Mouse (Mus musculus): ENCODE results near the gene Tnfsf13. TPM values are rescaled to one million over a fixed set of nuclear protein-coding genes. Genes with fewer than 3 reads are reported as not detected.

Tnfsf13 gene
- polyA plus RNA-seq, 1 experiment from 2014 or later, result 0.17 TPM

DNA sequence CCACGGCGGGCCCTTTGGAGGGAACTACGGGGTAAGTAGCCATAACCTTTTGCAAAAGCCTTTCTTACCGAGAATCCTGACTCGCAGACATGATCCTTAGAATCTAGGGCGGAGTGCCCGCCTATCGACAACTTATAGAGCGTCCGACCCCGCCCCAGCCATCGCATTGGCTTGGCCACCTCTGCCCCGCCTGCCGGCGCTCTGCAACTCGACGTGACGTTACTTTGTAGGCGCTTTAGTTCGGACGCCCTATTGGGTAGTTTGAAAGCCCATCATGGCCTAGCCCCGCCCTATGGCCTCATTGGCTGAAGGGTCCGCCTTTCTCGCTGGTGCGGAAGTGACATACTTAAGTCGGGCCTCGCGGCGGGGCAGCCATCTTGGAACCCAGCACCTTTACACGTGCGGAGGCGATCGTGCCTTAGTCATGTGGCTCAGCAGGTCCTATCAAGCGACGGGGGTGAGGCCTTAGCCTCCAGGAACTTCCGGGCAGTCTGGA is 13.3 kb downstream of the Tnfsf13 start, which contains the start of gene Eif4a1:
Eif4a1 (minus strand) TSS at position 213 of the 496 bp plus-strand sequence.
- H3K36me3 ChIP-seq (ENCODE audit: control insufficient read depth, insufficient read depth), result peaks cover 64% of the 10 kb centered on the region
- under 1% methylated on average over 36 of the region's 36 CpGs for WGBS (ENCODE audit: insufficient replicate concordance)
- peak; percentile 95 for ATAC-seq (ENCODE audit: low read depth)
- H3K27ac ChIP-seq (ENCODE audit: low read length), result peak within 1 kb of the TSS; percentile 97
- H3K4me3 ChIP-seq (ENCODE audit: low read depth, low read length), result peak within 1 kb of the TSS; percentile 97
- no peaks in the 10 kb centered on the region for H3K9me3 ChIP-seq (replicated peaks; ENCODE audit: control insufficient read depth, low read length)
- H3K9ac ChIP-seq (ENCODE audit: low read depth, low read length), result peak within 1 kb of the TSS; percentile 98
- H3K27me3 ChIP-seq (ENCODE audit: control insufficient read depth, insufficient read depth, low read depth, low read length), result no peaks in the 10 kb centered on the region
- H3K4me2 ChIP-seq (ENCODE audit: low read depth, low read length), result peak within 1 kb of the TSS; percentile 78
- H3K4me1 ChIP-seq (ENCODE audit: control insufficient read depth, low read depth, low read length), result peaks cover 22% of the 10 kb centered on the region

DNA sequence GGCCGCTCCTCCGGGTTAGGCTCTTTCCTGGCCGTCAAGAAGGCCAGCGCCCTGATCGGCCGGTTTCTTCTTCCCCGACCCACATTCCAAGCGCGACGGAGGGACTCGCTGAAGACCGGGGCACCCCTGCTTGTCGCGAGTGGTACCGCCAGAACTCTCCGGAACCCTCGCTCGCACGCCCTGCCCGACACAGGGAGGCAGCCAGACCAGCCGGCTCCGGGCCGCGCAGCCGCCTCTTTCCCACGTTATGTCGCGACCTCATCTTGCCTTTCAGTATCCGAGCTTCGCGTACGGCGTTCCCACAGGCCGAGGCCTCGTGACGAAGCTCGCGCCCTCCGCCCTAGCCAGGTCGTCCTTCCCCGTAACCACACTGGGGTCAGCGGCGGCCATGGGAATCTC is 13.9 kb downstream of the Tnfsf13 start:
- H3K9ac ChIP-seq (ENCODE audit: low read depth, low read length), result peak overlapping the region; percentile 98
- H3K9me3 ChIP-seq (replicated peaks; ENCODE audit: control insufficient read depth, low read length), result no peaks in the 10 kb centered on the region
- H3K4me3 ChIP-seq (ENCODE audit: low read depth, low read length), result peak overlapping the region; percentile 97
- under 1% methylated on average over 43 of the region's 43 CpGs for WGBS (ENCODE audit: insufficient replicate concordance)
- H3K36me3 ChIP-seq (ENCODE audit: control insufficient read depth, insufficient read depth), result peaks cover 63% of the 10 kb centered on the region
- H3K27ac ChIP-seq (ENCODE audit: low read length), result peak overlapping the region; percentile 97
- ATAC-seq (ENCODE audit: low read depth), result no peak
- no peaks in the 10 kb centered on the region for H3K27me3 ChIP-seq (ENCODE audit: control insufficient read depth, insufficient read depth, low read depth, low read length)
- H3K4me1 ChIP-seq (ENCODE audit: control insufficient read depth, low read depth, low read length), result peaks cover 22% of the 10 kb centered on the region
- peak overlapping the region; percentile 78 for H3K4me2 ChIP-seq (ENCODE audit: low read depth, low read length)

DNA sequence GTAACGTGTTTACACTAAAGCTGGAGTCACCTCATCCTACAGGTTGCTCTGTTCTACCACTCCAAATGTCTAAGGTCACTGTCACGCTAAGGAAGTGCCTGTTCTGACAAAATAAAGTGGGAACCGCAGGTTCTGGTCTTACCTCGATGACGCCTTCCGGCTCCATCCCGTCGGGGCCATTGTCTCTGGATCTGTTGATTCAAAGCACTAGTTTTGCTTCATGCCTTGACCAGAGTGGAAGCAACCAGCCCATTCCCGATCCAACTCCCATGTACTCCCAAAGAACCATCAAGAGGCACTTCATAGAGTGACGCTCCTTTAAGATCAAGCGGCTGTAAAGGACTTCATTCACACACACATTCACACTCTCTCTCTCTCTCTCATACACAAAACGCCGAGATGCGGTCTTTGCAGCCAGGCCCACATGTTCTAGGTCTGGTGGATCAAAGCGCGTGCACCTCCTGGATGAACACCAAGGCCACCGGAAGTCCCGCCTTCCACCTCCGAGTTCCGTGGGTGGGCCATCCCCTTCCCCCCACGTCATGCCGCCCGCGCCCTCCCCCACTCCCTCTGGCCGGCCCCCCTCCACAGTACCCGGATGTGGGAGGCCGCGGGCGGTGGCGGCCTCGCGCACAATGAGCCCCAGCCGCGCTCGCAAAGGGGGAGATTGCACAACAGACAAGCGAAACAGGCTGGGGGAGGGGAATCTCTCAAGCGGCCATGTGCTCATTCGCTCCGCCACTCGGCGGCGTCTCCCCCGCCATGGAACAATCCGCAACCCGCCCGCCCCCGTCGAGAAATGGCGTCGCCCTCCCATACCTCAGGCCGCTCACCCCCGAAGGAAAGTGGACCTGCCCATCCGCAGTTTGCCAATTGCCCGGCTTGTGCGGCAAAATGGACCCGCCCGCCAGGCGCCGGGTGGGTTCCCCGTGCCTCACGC is 14.5 kb downstream of the Tnfsf13 start:
- peak; percentile 68 for ATAC-seq (ENCODE audit: low read depth)
- peak overlapping the region; percentile 78 for H3K4me2 ChIP-seq (ENCODE audit: low read depth, low read length)
- H3K27me3 ChIP-seq (ENCODE audit: control insufficient read depth, insufficient read depth, low read depth, low read length), result no peaks in the 10 kb centered on the region
- H3K27ac ChIP-seq (ENCODE audit: low read length), result peak overlapping the region; percentile 97
- H3K9me3 ChIP-seq (replicated peaks; ENCODE audit: control insufficient read depth, low read length), result no peaks in the 10 kb centered on the region
- under 1% methylated on average over 55 of the region's 61 CpGs for WGBS (ENCODE audit: insufficient replicate concordance)
- H3K36me3 ChIP-seq (ENCODE audit: control insufficient read depth, insufficient read depth), result peaks cover 62% of the 10 kb centered on the region
- H3K4me3 ChIP-seq (ENCODE audit: low read depth, low read length), result peak overlapping the region; percentile 97
- peaks cover 22% of the 10 kb centered on the region for H3K4me1 ChIP-seq (ENCODE audit: control insufficient read depth, low read depth, low read length)
- peak overlapping the region; percentile 98 for H3K9ac ChIP-seq (ENCODE audit: low read depth, low read length)

DNA sequence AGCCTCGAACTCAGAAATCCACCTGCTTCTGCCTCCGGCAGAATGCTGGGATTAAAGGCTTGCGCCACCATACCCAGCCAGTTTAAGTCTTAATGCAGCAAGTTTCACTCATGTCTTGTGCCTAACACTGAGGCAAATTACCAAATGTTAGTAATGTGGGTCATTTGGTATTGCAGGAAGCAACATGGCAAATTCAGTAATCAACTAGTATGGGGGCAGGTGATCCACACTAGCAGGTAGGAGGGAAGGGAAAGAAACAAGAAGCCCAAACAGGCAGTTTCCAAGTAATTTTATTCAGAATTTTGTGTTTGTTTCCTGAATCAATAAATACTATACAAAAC is 18.9 kb downstream of the Tnfsf13 start:
- Histone ChIP-seq H3K4me3 (ENCODE audit: low read depth, low read length) (no peak overlapping the region), H3K4me2 (ENCODE audit: low read depth, low read length) (no peak overlapping the region), H3K9me3 (replicated peaks; ENCODE audit: control insufficient read depth, low read length) (no peaks in the 10 kb centered on the region), H3K27me3 (ENCODE audit: control insufficient read depth, insufficient read depth, low read depth, low read length) (no peaks in the 10 kb centered on the region), H3K36me3 (ENCODE audit: control insufficient read depth, insufficient read depth) (peaks cover 45% of the 10 kb centered on the region), H3K4me1 (ENCODE audit: control insufficient read depth, low read depth, low read length) (peaks cover 28% of the 10 kb centered on the region), H3K9ac (ENCODE audit: low read depth, low read length) (no peak overlapping the region), H3K27ac (ENCODE audit: low read length) (no peak overlapping the region)
- WGBS (ENCODE audit: insufficient replicate concordance), result 76% methylated on average over 3 of the region's 3 CpGs
- ATAC-seq (ENCODE audit: low read depth), result no peak

DNA sequence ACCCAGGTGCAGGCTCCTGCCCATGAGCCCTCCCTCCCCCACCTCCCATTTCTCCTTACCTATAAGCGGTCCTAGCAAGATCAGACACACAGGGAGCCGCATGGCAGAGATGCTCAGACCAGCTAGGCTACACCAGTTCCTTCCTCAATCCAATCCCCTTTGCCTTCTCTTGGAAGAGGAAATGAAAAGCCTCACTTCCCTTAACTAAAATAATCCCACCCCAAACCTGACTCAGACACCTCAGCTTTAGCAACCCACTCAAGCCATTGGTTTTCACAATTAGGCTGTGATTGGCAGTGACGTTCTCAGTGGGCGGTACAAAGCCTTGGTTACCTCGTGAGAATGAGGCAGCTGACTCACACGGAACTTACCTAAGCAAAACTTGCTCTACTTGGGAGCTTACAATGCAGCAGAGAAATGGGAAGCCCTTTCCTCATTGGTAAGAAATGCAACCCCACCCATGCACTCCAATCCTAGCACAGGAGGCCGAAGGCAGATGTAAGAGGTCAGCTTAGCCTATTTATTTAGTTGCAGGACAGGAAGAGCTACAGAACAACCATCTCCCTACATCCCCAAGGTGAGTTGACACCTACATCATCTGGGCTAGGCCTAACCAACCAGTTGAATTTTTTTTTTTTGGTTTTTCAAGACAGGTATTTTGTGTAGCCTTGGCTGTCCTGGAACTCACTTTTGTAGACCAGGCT is 19.5 kb downstream of the Tnfsf13 start, which contains the start of gene Cd68:
Cd68 (minus strand) TSS at position 193 of the 704 bp plus-strand sequence.
- Histone ChIP-seq H3K27me3 (ENCODE audit: control insufficient read depth, insufficient read depth, low read depth, low read length) (no peaks in the 10 kb centered on the region), H3K4me1 (ENCODE audit: control insufficient read depth, low read depth, low read length) (peaks cover 33% of the 10 kb centered on the region), H3K4me3 (ENCODE audit: low read depth, low read length) (no peak within 1 kb of the TSS), H3K4me2 (ENCODE audit: low read depth, low read length) (no peak within 1 kb of the TSS; the same call in 1 of the 2 replicates), H3K9ac (ENCODE audit: low read depth, low read length) (no peak within 1 kb of the TSS), H3K36me3 (ENCODE audit: control insufficient read depth, insufficient read depth) (peaks cover 45% of the 10 kb centered on the region), H3K9me3 (replicated peaks; ENCODE audit: control insufficient read depth, low read length) (no peaks in the 10 kb centered on the region), H3K27ac (ENCODE audit: low read length) (peak within 1 kb of the TSS; percentile 45)
- 22% methylated on average over 7 of the region's 7 CpGs for WGBS (ENCODE audit: insufficient replicate concordance)
- ATAC-seq (ENCODE audit: low read depth), result no peak

GRCm38 (mm10) chr11:69665457-69665960 is 20.1 kb downstream of the Tnfsf13 start:
- H3K27ac ChIP-seq (ENCODE audit: low read length), result peak overlapping the region; percentile 45
- H3K4me1 ChIP-seq (ENCODE audit: control insufficient read depth, low read depth, low read length), result peaks cover 34% of the 10 kb centered on the region

DNA sequence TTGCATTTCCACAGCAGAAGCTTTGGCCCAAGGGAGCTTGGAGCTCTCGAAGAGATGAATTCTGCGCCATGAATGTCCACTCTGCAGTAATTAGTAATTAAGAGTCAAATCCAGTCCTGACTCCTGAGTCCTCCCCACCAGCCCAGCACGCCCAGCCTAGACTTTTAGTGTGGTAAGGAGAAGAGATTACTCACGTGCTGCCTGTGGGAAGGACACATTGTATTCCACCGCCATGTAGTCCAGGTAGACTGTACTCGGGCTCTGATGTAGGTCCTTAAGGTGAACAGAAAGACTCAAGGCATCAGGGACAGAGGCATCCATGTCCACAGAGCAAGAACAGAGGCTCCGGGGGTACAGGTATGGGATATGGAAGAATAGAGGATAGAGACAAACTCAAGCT is 20.7 kb downstream of the Tnfsf13 start:
- Histone ChIP-seq H3K4me3 (ENCODE audit: low read depth, low read length) (no peak overlapping the region), H3K27me3 (ENCODE audit: control insufficient read depth, insufficient read depth, low read depth, low read length) (no peaks in the 10 kb centered on the region), H3K9me3 (replicated peaks; ENCODE audit: control insufficient read depth, low read length) (no peaks in the 10 kb centered on the region), H3K27ac (ENCODE audit: low read length) (0 out of 2 replicates have a peak overlapping the region, but pooled peaks have one; percentile 31), H3K4me2 (ENCODE audit: low read depth, low read length) (no peak overlapping the region), H3K9ac (ENCODE audit: low read depth, low read length) (no peak overlapping the region), H3K36me3 (ENCODE audit: control insufficient read depth, insufficient read depth) (peaks cover 35% of the 10 kb centered on the region), H3K4me1 (ENCODE audit: control insufficient read depth, low read depth, low read length) (peaks cover 28% of the 10 kb centered on the region)
- no peak for ATAC-seq (ENCODE audit: low read depth)
- WGBS (ENCODE audit: insufficient replicate concordance), result 85% methylated on average over 7 of the region's 7 CpGs

More at GRCm38 (mm10) chr11:69665457-69665960, 20.1 kb downstream of the Tnfsf13 start:
- ATAC-seq (ENCODE audit: low read depth), result no peak
- 64% methylated on average over 9 of the region's 9 CpGs for WGBS (ENCODE audit: insufficient replicate concordance)
- Histone ChIP-seq H3K9me3 (replicated peaks; ENCODE audit: control insufficient read depth, low read length) (no peaks in the 10 kb centered on the region), H3K4me2 (ENCODE audit: low read depth, low read length) (no peak overlapping the region; the same call in 1 of the 2 replicates), H3K27me3 (ENCODE audit: control insufficient read depth, insufficient read depth, low read depth, low read length) (no peaks in the 10 kb centered on the region), H3K36me3 (ENCODE audit: control insufficient read depth, insufficient read depth) (peaks cover 42% of the 10 kb centered on the region), H3K9ac (ENCODE audit: low read depth, low read length) (no peak overlapping the region), H3K4me3 (ENCODE audit: low read depth, low read length) (no peak overlapping the region)

GRCm38 (mm10) chr11:69663795-69664194 is 21.8 kb downstream of the Tnfsf13 start:
- no peak overlapping the region for H3K9ac ChIP-seq (ENCODE audit: low read depth, low read length)
- H3K27ac ChIP-seq (ENCODE audit: low read length), result no peak overlapping the region; the same call in 1 of the 2 replicates
- peaks cover 22% of the 10 kb centered on the region for H3K4me1 ChIP-seq (ENCODE audit: control insufficient read depth, low read depth, low read length)
- H3K36me3 ChIP-seq (ENCODE audit: control insufficient read depth, insufficient read depth), result peaks cover 25% of the 10 kb centered on the region
- H3K27me3 ChIP-seq (ENCODE audit: control insufficient read depth, insufficient read depth, low read depth, low read length), result no peaks in the 10 kb centered on the region
- ATAC-seq (ENCODE audit: low read depth), result no peak
- 72% methylated on average over 6 of the region's 6 CpGs for WGBS (ENCODE audit: insufficient replicate concordance)
- no peak overlapping the region for H3K4me3 ChIP-seq (ENCODE audit: low read depth, low read length)
- H3K4me2 ChIP-seq (ENCODE audit: low read depth, low read length), result peak overlapping the region; percentile 86; the same call in 1 of the 2 replicates
- H3K9me3 ChIP-seq (replicated peaks; ENCODE audit: control insufficient read depth, low read length), result no peaks in the 10 kb centered on the region

All from liver, embryonic 16.5 days (tissue).